Mouse (Mus musculus): ENCODE results near the gene Smarca2. TPM values are rescaled to one million over a fixed set of nuclear protein-coding genes. Genes with fewer than 3 reads are reported as not detected.

Smarca2 gene
- polyA plus RNA-seq (2015; fragmentation: Nextera tagmentation; extraction: Ambion mirVana), result 29.4 and 29.6 TPM in 2 replicates

DNA sequence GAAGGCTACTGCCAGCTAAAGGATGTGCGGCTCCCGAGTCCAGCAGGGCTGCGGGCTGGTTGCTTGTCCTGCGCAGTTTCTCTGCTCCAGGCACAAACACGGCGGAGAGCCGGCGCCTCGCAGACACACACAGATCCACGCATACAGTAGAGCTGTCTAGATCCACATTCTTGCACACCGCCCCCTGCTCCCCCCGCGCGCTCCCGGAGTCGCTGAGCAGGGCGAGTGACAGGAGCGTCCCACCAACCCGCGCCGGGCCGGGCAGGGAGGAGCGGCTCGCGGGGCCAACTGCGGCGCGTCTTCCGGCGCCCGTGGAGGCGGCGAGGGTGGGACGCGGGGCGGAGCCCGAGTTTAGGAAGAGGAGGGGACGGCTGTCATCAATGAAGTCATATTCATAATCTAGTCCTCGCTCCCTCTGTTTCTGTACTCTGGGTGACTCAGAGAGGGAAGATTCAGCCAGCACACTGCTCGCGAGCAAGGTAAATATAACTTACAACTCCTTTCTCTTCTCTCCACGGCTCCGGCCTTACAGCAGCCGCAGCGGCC lies at the start of gene Smarca2:
Gene Smarca2 (plus strand): TSS at position 296 of the 546 bp plus-strand sequence.
- Histone ChIP-seq H3K4me3 (ENCODE audit: low read length) (peak within 1 kb of the TSS; percentile 78), H3K27me3 (replicated peaks; ENCODE audit: control insufficient read depth, insufficient read depth, low read length) (no peaks in the 10 kb centered on the region), H3K9me3 (ENCODE audit: control insufficient read depth, low read length) (no peaks in the 10 kb centered on the region), H3K4me2 (ENCODE audit: low read depth, low read length) (peak within 1 kb of the TSS; percentile 97), H3K4me1 (ENCODE audit: control insufficient read depth, insufficient read depth, low read length) (peaks cover 8% of the 10 kb centered on the region), H3K36me3 (ENCODE audit: control insufficient read depth, insufficient read depth, low read length) (no peaks in the 10 kb centered on the region), H3K9ac (ENCODE audit: low read depth, low read length) (peak within 1 kb of the TSS; percentile 85), H3K27ac (ENCODE audit: low read length) (peak within 1 kb of the TSS; percentile 95)
- peak; percentile 96 for ATAC-seq
- WGBS, result under 1% methylated on average over 45 of the region's 45 CpGs

DNA sequence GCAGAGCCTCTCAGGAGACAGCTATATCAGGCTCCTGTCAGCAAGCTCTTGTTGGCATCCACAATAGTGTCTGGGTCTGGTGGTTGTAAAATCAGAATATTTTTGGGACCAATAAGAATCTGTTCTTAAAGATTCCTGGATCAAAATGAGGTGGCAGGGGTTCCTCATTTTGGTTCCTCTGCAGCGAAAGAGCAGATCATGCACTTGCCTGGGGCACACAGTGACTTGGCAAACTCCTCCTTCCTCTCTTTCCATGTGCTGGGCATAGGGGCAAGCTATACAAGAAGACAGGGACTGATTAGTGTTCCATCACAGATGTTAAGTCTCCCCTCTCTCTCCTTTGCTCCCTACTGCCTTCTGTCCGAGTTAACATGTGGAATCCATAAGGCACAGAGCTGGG lies 40.0 kb upstream of the Smarca2 start:
- Histone ChIP-seq H3K9ac (ENCODE audit: low read depth, low read length) (no peak overlapping the region), H3K4me2 (ENCODE audit: low read depth, low read length) (no peak overlapping the region), H3K9me3 (ENCODE audit: control insufficient read depth, low read length) (no peaks in the 10 kb centered on the region), H3K27me3 (replicated peaks; ENCODE audit: control insufficient read depth, insufficient read depth, low read length) (no peaks in the 10 kb centered on the region), H3K4me1 (ENCODE audit: control insufficient read depth, insufficient read depth, low read length) (no peaks in the 10 kb centered on the region), H3K36me3 (ENCODE audit: control insufficient read depth, insufficient read depth, low read length) (no peaks in the 10 kb centered on the region), H3K4me3 (ENCODE audit: low read length) (no peak overlapping the region), H3K27ac (ENCODE audit: low read length) (no peak overlapping the region)
- WGBS, result 66% methylated on average over 2 of the region's 2 CpGs
- ATAC-seq, result no peak

DNA sequence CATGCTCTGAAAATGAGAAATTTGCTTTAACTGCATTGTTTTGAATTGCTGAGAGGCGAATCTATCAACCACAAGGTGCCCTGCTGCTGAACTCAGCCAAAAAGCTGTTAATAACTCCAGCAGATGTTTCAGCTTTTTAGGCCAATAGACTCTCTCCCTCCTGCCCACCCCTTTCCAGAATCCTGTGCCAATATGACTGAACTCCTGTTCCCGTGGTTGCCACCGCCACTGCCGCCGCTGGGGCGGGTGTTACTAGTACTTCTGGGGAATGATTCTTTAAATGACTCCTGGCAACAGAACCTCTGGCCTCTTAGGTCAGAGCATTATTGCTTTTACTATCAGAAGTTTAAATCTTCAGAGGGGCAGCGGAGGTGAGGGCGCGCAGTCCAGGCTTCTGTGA lies 38.7 kb upstream of the Smarca2 start:
- no peak overlapping the region for H3K4me2 ChIP-seq (ENCODE audit: low read depth, low read length)
- H3K9me3 ChIP-seq (ENCODE audit: control insufficient read depth, low read length), result no peaks in the 10 kb centered on the region
- ATAC-seq, result no peak
- no peaks in the 10 kb centered on the region for H3K4me1 ChIP-seq (ENCODE audit: control insufficient read depth, insufficient read depth, low read length)
- H3K36me3 ChIP-seq (ENCODE audit: control insufficient read depth, insufficient read depth, low read length), result no peaks in the 10 kb centered on the region
- no peak overlapping the region for H3K4me3 ChIP-seq (ENCODE audit: low read length)
- no peak overlapping the region for H3K9ac ChIP-seq (ENCODE audit: low read depth, low read length)
- H3K27ac ChIP-seq (ENCODE audit: low read length), result no peak overlapping the region
- 51% methylated on average over 9 of the region's 9 CpGs for WGBS
- no peaks in the 10 kb centered on the region for H3K27me3 ChIP-seq (replicated peaks; ENCODE audit: control insufficient read depth, insufficient read depth, low read length)

DNA sequence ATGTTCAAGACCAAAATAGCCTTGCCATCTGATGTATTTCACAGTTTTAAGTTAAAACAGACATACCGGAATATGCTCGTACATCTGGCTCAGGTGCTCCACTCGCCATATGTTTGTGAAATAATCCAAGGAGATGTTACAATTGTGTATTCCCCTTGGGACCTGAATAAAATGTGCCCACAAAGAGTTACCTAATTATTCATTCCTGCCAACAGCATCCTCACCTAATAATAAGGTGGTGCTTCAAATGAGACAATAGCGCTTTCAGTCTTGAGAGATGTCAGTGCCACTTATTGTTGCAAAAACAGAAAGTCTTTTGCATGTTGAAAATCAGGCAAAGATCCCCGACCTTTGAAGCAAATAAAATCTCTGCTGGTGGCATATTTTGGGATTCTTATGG lies 36.6 kb upstream of the Smarca2 start:
- ATAC-seq, result no peak
- Histone ChIP-seq H3K4me3 (ENCODE audit: low read length) (no peak overlapping the region), H3K4me1 (ENCODE audit: control insufficient read depth, insufficient read depth, low read length) (no peaks in the 10 kb centered on the region), H3K27ac (ENCODE audit: low read length) (no peak overlapping the region), H3K4me2 (ENCODE audit: low read depth, low read length) (no peak overlapping the region), H3K9me3 (ENCODE audit: control insufficient read depth, low read length) (no peaks in the 10 kb centered on the region), H3K36me3 (ENCODE audit: control insufficient read depth, insufficient read depth, low read length) (no peaks in the 10 kb centered on the region), H3K27me3 (replicated peaks; ENCODE audit: control insufficient read depth, insufficient read depth, low read length) (no peaks in the 10 kb centered on the region), H3K9ac (ENCODE audit: low read depth, low read length) (no peak overlapping the region)
- 85% methylated on average over 5 of the region's 5 CpGs for WGBS

DNA sequence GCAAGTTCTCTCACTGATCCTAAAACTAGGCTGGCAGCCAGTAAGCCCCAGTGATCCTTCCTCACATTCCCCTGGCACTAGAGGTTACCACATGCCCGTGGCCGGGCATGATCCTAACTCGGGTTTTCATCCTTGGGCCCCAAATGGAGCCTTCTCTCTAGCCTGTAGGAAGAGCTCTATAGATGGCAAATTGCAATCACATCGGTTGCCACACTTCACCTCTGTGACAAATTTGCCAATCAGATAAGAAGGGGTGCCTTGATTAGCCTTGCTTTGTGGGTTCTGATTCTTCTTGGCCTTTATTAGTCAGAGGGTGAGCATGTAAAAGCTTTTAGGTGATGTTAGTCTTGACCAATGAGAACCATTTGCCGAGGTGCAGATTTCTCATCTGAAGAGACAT lies 35.9 kb upstream of the Smarca2 start:
- H3K27ac ChIP-seq (ENCODE audit: low read length), result no peak overlapping the region
- no peaks in the 10 kb centered on the region for H3K36me3 ChIP-seq (ENCODE audit: control insufficient read depth, insufficient read depth, low read length)
- no peak overlapping the region for H3K4me3 ChIP-seq (ENCODE audit: low read length)
- ATAC-seq, result no peak
- H3K4me1 ChIP-seq (ENCODE audit: control insufficient read depth, insufficient read depth, low read length), result no peaks in the 10 kb centered on the region
- no peak overlapping the region for H3K4me2 ChIP-seq (ENCODE audit: low read depth, low read length)
- no peak overlapping the region for H3K9ac ChIP-seq (ENCODE audit: low read depth, low read length)
- no peaks in the 10 kb centered on the region for H3K27me3 ChIP-seq (replicated peaks; ENCODE audit: control insufficient read depth, insufficient read depth, low read length)
- no peaks in the 10 kb centered on the region for H3K9me3 ChIP-seq (ENCODE audit: control insufficient read depth, low read length)
- WGBS, result 91% methylated on average over 5 of the region's 5 CpGs

DNA sequence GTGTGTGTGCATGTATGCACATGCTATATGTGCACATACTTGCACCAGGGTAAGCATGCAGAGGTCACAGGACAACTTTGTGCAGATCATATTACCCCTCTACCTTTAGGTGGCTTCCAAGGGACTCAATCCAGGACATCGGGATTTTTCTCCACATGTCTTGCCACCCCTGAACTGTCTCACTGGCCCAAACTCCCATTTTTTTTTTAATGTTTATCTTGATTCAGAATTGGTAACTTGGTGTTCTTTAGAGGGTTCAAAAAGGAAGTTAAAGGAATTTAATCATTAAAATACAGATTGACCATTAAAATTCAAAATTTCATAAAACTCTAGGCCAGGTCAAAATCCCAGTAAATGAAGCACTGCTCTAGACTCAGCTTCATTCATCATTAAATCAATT lies 35.4 kb upstream of the Smarca2 start:
- no peaks in the 10 kb centered on the region for H3K36me3 ChIP-seq (ENCODE audit: control insufficient read depth, insufficient read depth, low read length)
- WGBS, result 93% methylated on average over 1 of the region's 1 CpGs
- no peak overlapping the region for H3K4me3 ChIP-seq (ENCODE audit: low read length)
- H3K27ac ChIP-seq (ENCODE audit: low read length), result no peak overlapping the region
- no peaks in the 10 kb centered on the region for H3K27me3 ChIP-seq (replicated peaks; ENCODE audit: control insufficient read depth, insufficient read depth, low read length)
- no peak for ATAC-seq
- H3K4me1 ChIP-seq (ENCODE audit: control insufficient read depth, insufficient read depth, low read length), result no peaks in the 10 kb centered on the region
- no peak overlapping the region for H3K4me2 ChIP-seq (ENCODE audit: low read depth, low read length)
- H3K9me3 ChIP-seq (ENCODE audit: control insufficient read depth, low read length), result no peaks in the 10 kb centered on the region
- H3K9ac ChIP-seq (ENCODE audit: low read depth, low read length), result no peak overlapping the region

DNA sequence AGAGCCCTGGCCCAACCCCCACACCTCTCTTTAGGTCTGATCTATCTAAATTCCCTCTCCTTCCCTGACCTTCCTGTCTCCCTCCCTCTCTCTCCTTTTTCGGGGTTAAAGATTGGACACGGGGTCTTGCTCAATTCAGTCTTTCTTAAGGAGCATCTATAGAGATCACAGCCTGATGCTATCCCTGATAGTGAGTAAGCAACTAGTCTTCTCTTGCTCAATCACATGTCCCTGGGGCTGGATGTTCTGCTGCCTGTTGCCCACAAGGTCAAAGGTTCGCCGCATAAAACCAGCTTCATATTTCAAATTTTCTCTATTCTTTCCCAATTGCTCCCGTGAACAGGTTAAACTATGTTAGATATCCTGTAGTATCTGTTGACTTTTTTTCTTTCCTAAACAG lies 25.2 kb upstream of the Smarca2 start:
- ATAC-seq, result no peak
- Histone ChIP-seq H3K9ac (ENCODE audit: low read depth, low read length) (no peak overlapping the region), H3K9me3 (ENCODE audit: control insufficient read depth, low read length) (no peaks in the 10 kb centered on the region), H3K4me3 (ENCODE audit: low read length) (no peak overlapping the region), H3K27ac (ENCODE audit: low read length) (no peak overlapping the region), H3K36me3 (ENCODE audit: control insufficient read depth, insufficient read depth, low read length) (no peaks in the 10 kb centered on the region), H3K27me3 (replicated peaks; ENCODE audit: control insufficient read depth, insufficient read depth, low read length) (no peaks in the 10 kb centered on the region), H3K4me1 (ENCODE audit: control insufficient read depth, insufficient read depth, low read length) (no peaks in the 10 kb centered on the region), H3K4me2 (ENCODE audit: low read depth, low read length) (no peak overlapping the region)
- 71% methylated on average over 5 of the region's 5 CpGs for WGBS

DNA sequence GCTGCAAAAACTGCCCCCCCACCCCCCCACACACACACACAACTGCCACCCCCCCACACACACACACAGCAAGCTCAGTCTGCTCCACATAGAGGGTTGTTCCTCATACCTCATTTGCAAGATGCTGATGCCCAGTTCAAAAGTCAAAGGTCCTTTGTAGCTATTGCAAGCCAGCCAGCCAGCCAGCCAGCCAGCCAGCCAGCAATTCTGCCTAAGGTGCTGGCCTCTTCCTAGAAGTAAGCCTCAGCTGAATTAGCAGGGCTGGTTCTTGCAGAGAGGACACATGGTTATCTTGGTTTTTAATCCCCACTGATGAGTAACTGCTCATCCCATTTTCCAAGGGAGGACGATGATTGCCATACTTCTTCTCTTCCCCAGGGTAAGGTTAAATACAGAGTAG lies 24.8 kb upstream of the Smarca2 start:
- Histone ChIP-seq H3K36me3 (ENCODE audit: control insufficient read depth, insufficient read depth, low read length) (no peaks in the 10 kb centered on the region), H3K4me3 (ENCODE audit: low read length) (no peak overlapping the region), H3K27me3 (replicated peaks; ENCODE audit: control insufficient read depth, insufficient read depth, low read length) (no peaks in the 10 kb centered on the region), H3K4me1 (ENCODE audit: control insufficient read depth, insufficient read depth, low read length) (no peaks in the 10 kb centered on the region), H3K9ac (ENCODE audit: low read depth, low read length) (no peak overlapping the region), H3K4me2 (ENCODE audit: low read depth, low read length) (no peak overlapping the region), H3K9me3 (ENCODE audit: control insufficient read depth, low read length) (no peaks in the 10 kb centered on the region), H3K27ac (ENCODE audit: low read length) (no peak overlapping the region)
- no peak for ATAC-seq
- 77% methylated on average over 1 of the region's 1 CpGs for WGBS

DNA sequence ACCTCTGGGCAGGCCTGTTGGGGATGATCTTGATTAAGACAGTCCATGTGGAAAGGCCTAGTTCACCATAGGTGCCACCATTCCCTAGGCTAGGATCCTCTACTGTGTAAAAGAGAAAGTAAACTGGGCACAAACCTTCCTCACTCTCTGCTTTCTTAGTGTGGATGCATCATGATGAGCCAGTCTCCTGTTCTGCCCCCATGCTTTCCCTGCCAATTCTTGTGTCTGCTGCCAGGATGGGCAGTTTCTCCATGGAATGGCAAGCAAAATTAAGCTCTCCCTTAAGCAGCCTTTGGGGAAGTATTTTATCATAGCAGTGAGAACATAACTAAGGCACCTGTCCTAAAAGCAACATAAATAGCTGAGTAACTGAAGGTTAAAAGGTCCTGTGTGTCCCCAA lies 10.2 kb upstream of the Smarca2 start:
- no peaks in the 10 kb centered on the region for H3K36me3 ChIP-seq (ENCODE audit: control insufficient read depth, insufficient read depth, low read length)
- no peak overlapping the region for H3K4me3 ChIP-seq (ENCODE audit: low read length)
- no peak overlapping the region for H3K9ac ChIP-seq (ENCODE audit: low read depth, low read length)
- H3K9me3 ChIP-seq (ENCODE audit: control insufficient read depth, low read length), result no peaks in the 10 kb centered on the region
- no peak for ATAC-seq
- H3K27me3 ChIP-seq (replicated peaks; ENCODE audit: control insufficient read depth, insufficient read depth, low read length), result no peaks in the 10 kb centered on the region
- H3K27ac ChIP-seq (ENCODE audit: low read length), result no peak overlapping the region
- no peak overlapping the region for H3K4me2 ChIP-seq (ENCODE audit: low read depth, low read length)
- no peaks in the 10 kb centered on the region for H3K4me1 ChIP-seq (ENCODE audit: control insufficient read depth, insufficient read depth, low read length)

DNA sequence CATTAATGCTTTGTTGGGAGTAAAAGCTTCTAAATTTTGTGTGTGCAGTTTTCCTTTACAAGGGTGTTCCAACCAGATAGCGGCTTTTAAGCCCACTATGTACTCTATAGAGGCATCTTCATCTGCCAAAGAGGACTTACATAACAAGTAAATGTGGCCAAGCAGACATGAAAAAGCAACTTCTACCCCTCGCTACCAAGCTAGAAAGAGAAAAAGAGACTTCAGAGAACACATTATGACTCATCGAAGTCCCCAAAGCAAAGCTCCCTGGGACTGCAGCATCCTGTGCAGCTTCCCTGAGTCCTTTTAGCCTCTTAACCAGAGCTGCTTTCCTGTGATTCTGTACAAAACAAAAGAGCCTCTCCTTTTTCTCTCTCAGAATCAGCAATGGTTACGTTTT lies 3.4 kb upstream of the Smarca2 start:
- Histone ChIP-seq H3K9me3 (ENCODE audit: control insufficient read depth, low read length) (no peaks in the 10 kb centered on the region), H3K27me3 (replicated peaks; ENCODE audit: control insufficient read depth, insufficient read depth, low read length) (no peaks in the 10 kb centered on the region), H3K4me1 (ENCODE audit: control insufficient read depth, insufficient read depth, low read length) (no peaks in the 10 kb centered on the region; the same call in 1 of the 2 replicates), H3K9ac (ENCODE audit: low read depth, low read length) (no peak overlapping the region), H3K4me3 (ENCODE audit: low read length) (no peak overlapping the region), H3K27ac (ENCODE audit: low read length) (no peak overlapping the region), H3K36me3 (ENCODE audit: control insufficient read depth, insufficient read depth, low read length) (no peaks in the 10 kb centered on the region), H3K4me2 (ENCODE audit: low read depth, low read length) (no peak overlapping the region)
- WGBS, result 71% methylated on average over 4 of the region's 4 CpGs
- ATAC-seq, result no peak

Data from intestine, embryonic 16.5 days (tissue).